22 mouse cellular contexts compared by ENCODE assay signal in genomic region chr1:37041126-37041525, GRCm38 (mm10). TPM values are rescaled to one million over a fixed set of nuclear protein-coding genes. Genes with fewer than 3 reads are reported as not detected.
DNase-seq lines count a peak whose midpoint lies in the region; ATAC-seq and TF ChIP-seq lines count a peak whose summit lies in the region.
"Had no signal": no experiment of that assay in that cellular context is flagged by ENCODE, and none has a peak within 500 bp of the region (broad histone marks: within the 10 kb centered on the region; RNA-seq: fewer than 3 reads in every experiment).

No protein-coding gene starts in this region.

- H3K9me3 ChIP-seq in liver, embryonic 12.5 days (replicated peaks): no peaks in the 10 kb centered on the region
- H3K9me3 ChIP-seq in lung, postnatal 0 days (ENCODE audit: low read length): no peaks in the 10 kb centered on the region
- H3K9me3 ChIP-seq in forebrain, embryonic 15.5 days: no peaks in the 10 kb centered on the region
- H3K9me3 ChIP-seq in kidney, embryonic 15.5 days (replicated peaks): no peaks in the 10 kb centered on the region
- H3K9me3 ChIP-seq: limb, embryonic 10.5 days; neural tube, embryonic 12.5 days had no signal

- TF ChIP-seq EP300 in lung, postnatal 0 days (IDR thresholded peaks at IDR 0.05): no peak

- DNase-seq in lung, adult 2 months: peak; percentile 7
- no peak for DNase-seq in lung, postnatal 14 days
- peak; percentile 19 for DNase-seq in lung, postnatal 0 days (ENCODE audit: low spot score)
- DNase-seq in yolk sac, embryonic 10.5 days (ENCODE audit: low spot score): peak; percentile 71
- DNase-seq in right cerebral cortex, postnatal 36 days (ENCODE audit: low spot score in 2 of 2): no peak
- DNase-seq: adrenal gland, adult 2 months; cerebellum, adult 2 months; cerebellum, postnatal 36 days; heart, adult 18-20 months; kidney, adult 8-10 months; kidney, postnatal 36 days; thymus, adult 2 months had no signal

- no peak overlapping the region for H3K4me2 ChIP-seq in liver, embryonic 12.5 days
- H3K4me2 ChIP-seq in lung, postnatal 0 days (replicated peaks; ENCODE audit: low read depth, low read length): no peak overlapping the region
- H3K4me2 ChIP-seq in forebrain, embryonic 15.5 days (replicated peaks): no peak overlapping the region
- H3K4me2 ChIP-seq in kidney, embryonic 15.5 days: no peak overlapping the region
- H3K4me2 ChIP-seq: midbrain, embryonic 11.5 days; neural tube, embryonic 12.5 days had no signal

- TF ChIP-seq POLR2A in lung, adult 2 months (IDR thresholded peaks at IDR 0.05; ENCODE audit: borderline replicate concordance, extremely low read depth, low read depth, low read length): no peak

- no peaks in the 10 kb centered on the region for H3K36me3 ChIP-seq in liver, embryonic 12.5 days
- H3K36me3 ChIP-seq in lung, postnatal 0 days (ENCODE audit: insufficient read depth, low read length): no peaks in the 10 kb centered on the region
- no peaks in the 10 kb centered on the region for H3K36me3 ChIP-seq in forebrain, embryonic 15.5 days
- H3K36me3 ChIP-seq in kidney, embryonic 15.5 days: no peaks in the 10 kb centered on the region
- H3K36me3 ChIP-seq: limb, embryonic 10.5 days; neural tube, embryonic 12.5 days had no signal

- 71% methylated on average over 7 of the region's 7 CpGs for WGBS in lung, adult 2 months
- WGBS in liver, embryonic 12.5 days (ENCODE audit: insufficient replicate concordance): 85% methylated on average over 7 of the region's 7 CpGs
- WGBS in lung, postnatal 0 days: 65% methylated on average over 7 of the region's 7 CpGs
- WGBS in forebrain, embryonic 15.5 days: 94% methylated on average over 7 of the region's 7 CpGs
- 87% methylated on average over 7 of the region's 7 CpGs for WGBS in kidney, embryonic 15.5 days

- H3K4me1 ChIP-seq in lung, adult 2 months (ENCODE audit: control insufficient read depth, insufficient read depth, low read length): no peaks in the 10 kb centered on the region
- no peaks in the 10 kb centered on the region for H3K4me1 ChIP-seq in liver, embryonic 12.5 days
- no peaks in the 10 kb centered on the region for H3K4me1 ChIP-seq in lung, postnatal 0 days (ENCODE audit: insufficient read depth, low read depth, low read length)
- no peaks in the 10 kb centered on the region for H3K4me1 ChIP-seq in forebrain, embryonic 15.5 days
- 0 out of 2 replicates have a peak, but pooled peaks cover 3% of the 10 kb centered on the region for H3K4me1 ChIP-seq in kidney, embryonic 15.5 days
- H3K4me1 ChIP-seq: neural tube, embryonic 12.5 days had no signal

- H3K9ac ChIP-seq in liver, embryonic 12.5 days: no peak overlapping the region
- H3K9ac ChIP-seq in lung, postnatal 0 days (replicated peaks; ENCODE audit: low read depth): no peak overlapping the region
- H3K9ac ChIP-seq in forebrain, embryonic 15.5 days (replicated peaks): no peak overlapping the region
- H3K9ac ChIP-seq in kidney, embryonic 15.5 days: no peak overlapping the region
- H3K9ac ChIP-seq: neural tube, embryonic 12.5 days had no signal

- peak; percentile 78 for ATAC-seq in liver, embryonic 12.5 days
- peak; percentile 41 for ATAC-seq in lung, postnatal 0 days
- no peak for ATAC-seq in forebrain, embryonic 15.5 days (replicated peaks)
- no peak for ATAC-seq in kidney, embryonic 15.5 days (replicated peaks; ENCODE audit: low FRiP score)
- ATAC-seq: hindbrain, postnatal 0 days had no signal

- TF ChIP-seq CTCF in lung, adult 2 months (IDR thresholded peaks at IDR 0.05; ENCODE audit: insufficient read depth, low read length): no peak
- TF ChIP-seq CTCF in lung, postnatal 0 days (IDR thresholded peaks at IDR 0.05): no peak

- no peak overlapping the region for H3K27ac ChIP-seq in liver, embryonic 12.5 days
- no peak overlapping the region for H3K27ac ChIP-seq in lung, postnatal 0 days (ENCODE audit: low read length)
- H3K27ac ChIP-seq in forebrain, embryonic 15.5 days (replicated peaks): no peak overlapping the region
- H3K27ac ChIP-seq in kidney, embryonic 15.5 days: no peak overlapping the region
- H3K27ac ChIP-seq: hindbrain, postnatal 0 days; limb, embryonic 10.5 days; macrophage; neural tube, embryonic 12.5 days had no signal

- H3K4me3 ChIP-seq in lung, adult 2 months (replicated peaks; ENCODE audit: extremely low read depth, low read depth, low read length): no peak overlapping the region
- no peak overlapping the region for H3K4me3 ChIP-seq in liver, embryonic 12.5 days
- H3K4me3 ChIP-seq in lung, postnatal 0 days (ENCODE audit: low read depth, low read length): no peak overlapping the region
- H3K4me3 ChIP-seq in forebrain, embryonic 15.5 days: no peak overlapping the region
- no peak overlapping the region for H3K4me3 ChIP-seq in kidney, embryonic 15.5 days (replicated peaks)
- H3K4me3 ChIP-seq: limb, embryonic 10.5 days; neural tube, embryonic 12.5 days had no signal

- no peaks in the 10 kb centered on the region for H3K27me3 ChIP-seq in liver, embryonic 12.5 days (replicated peaks)
- H3K27me3 ChIP-seq in lung, postnatal 0 days (replicated peaks; ENCODE audit: insufficient read depth, low read length): no peaks in the 10 kb centered on the region
- H3K27me3 ChIP-seq in forebrain, embryonic 15.5 days: no peaks in the 10 kb centered on the region
- H3K27me3 ChIP-seq in kidney, embryonic 15.5 days: no peaks in the 10 kb centered on the region
- H3K27me3 ChIP-seq: CH12.LX; neural tube, embryonic 12.5 days had no signal

RNA-seq across cellular contexts. Expression of gene Vwa3b, which starts 14.7 kb away (rescaled TPM):
- 1.9 and 2.4 TPM in 2 replicates for polyA plus RNA-seq in lung, adult 2 months (2012; rRNA removed)
- not detected in 2 replicates for polyA plus RNA-seq in liver, embryonic 12.5 days (2016; fragmentation: Nextera tagmentation; extraction: Ambion mirVana)
- polyA plus RNA-seq in lung, postnatal 0 days (2015; fragmentation: Nextera tagmentation; extraction: Ambion mirVana): 1.4 and 2.3 TPM in 2 replicates
- 1.0 and 1.4 TPM in 2 replicates for polyA plus RNA-seq in forebrain, embryonic 15.5 days (2015; fragmentation: Nextera tagmentation; extraction: Ambion mirVana)
- 0.51 TPM in 1 of 2 replicates, not detected in the other for polyA plus RNA-seq in kidney, embryonic 15.5 days (2015; fragmentation: Nextera tagmentation; extraction: Ambion mirVana)
- polyA plus RNA-seq: adrenal gland, adult 2 months; forebrain, embryonic 11.5 days; macrophage had no signal

Comparison
In these comparisons a context has a peak if more than half of its experiments do, and no peak if none do; other contexts are left out.
1. DNase-seq: peak in lung, adult 2 months (single experiment), lung, postnatal 0 days (single experiment) and yolk sac, embryonic 10.5 days (single experiment); none in lung, postnatal 14 days (single experiment) and right cerebral cortex, postnatal 36 days (0 of 2).
2. ATAC-seq: peak in liver, embryonic 12.5 days (single experiment) and lung, postnatal 0 days (single experiment); none in forebrain, embryonic 15.5 days (single experiment) and kidney, embryonic 15.5 days (single experiment).